16 mouse cellular contexts compared by ENCODE assay signal in genomic region chr12:52615703-52616102, GRCm38 (mm10).
"Had no signal": no experiment of that assay in that cellular context is flagged by ENCODE, and none has a peak within 500 bp of the region (broad histone marks: within the 10 kb centered on the region; RNA-seq: fewer than 3 reads in every experiment).

No protein-coding gene starts in this region.

- ATAC-seq: liver, embryonic 12.5 days had no signal

- H3K4me2 ChIP-seq: liver, embryonic 12.5 days; lung, embryonic 14.5 days; neural tube, embryonic 13.5 days had no signal

- H3K4me1 ChIP-seq: limb, embryonic 10.5 days; liver, embryonic 12.5 days; midbrain, embryonic 10.5 days; neural tube, embryonic 13.5 days had no signal

- H3K9me3 ChIP-seq: limb, embryonic 10.5 days; liver, embryonic 12.5 days; midbrain, embryonic 10.5 days; neural tube, embryonic 13.5 days had no signal

- H3K9ac ChIP-seq: liver, embryonic 12.5 days; lung, embryonic 14.5 days; neural tube, embryonic 13.5 days had no signal

- H3K27ac ChIP-seq: layer of hippocampus, adult 2 months; limb, embryonic 10.5 days; liver, embryonic 12.5 days; midbrain, embryonic 10.5 days; neural tube, embryonic 13.5 days; stomach, postnatal 0 days had no signal

- H3K36me3 ChIP-seq: limb, embryonic 10.5 days; liver, embryonic 12.5 days; midbrain, embryonic 10.5 days; neural tube, embryonic 13.5 days had no signal

- DNase-seq: kidney, adult 18-20 months; kidney, postnatal 10 days; kidney, postnatal 4 days; lung, embryonic 14.5 days; lung, postnatal 10 days; lung, postnatal 4 days; midbrain, embryonic 14.5 days; retina, postnatal 1 day; right cerebral cortex, postnatal 4 days had no signal

- H3K4me3 ChIP-seq: layer of hippocampus, adult 2 months; limb, embryonic 10.5 days; liver, embryonic 12.5 days; midbrain, embryonic 10.5 days; myocyte; neural tube, embryonic 13.5 days had no signal

- H3K27me3 ChIP-seq: liver, embryonic 12.5 days; neural tube, embryonic 13.5 days had no signal
